Mouse (Mus musculus): Measurements from ENCODE around the gene Srl. TPM values are rescaled to one million over a fixed set of nuclear protein-coding genes. Genes with fewer than 3 reads are reported as not detected.

Gene Srl
- total RNA-seq, 4 experiments from 2014 or later = 5.5 to 10.2 (median 5.9) TPM

GRCm38 (mm10) chr16:4473231-4473630, 68.4 kb downstream of the Srl start:
- no peak for DNase-seq

- DNase-seq = no peak
Measured at GRCm38 (mm10) chr16:4472687-4473086, 68.9 kb downstream of the Srl start.

DNA sequence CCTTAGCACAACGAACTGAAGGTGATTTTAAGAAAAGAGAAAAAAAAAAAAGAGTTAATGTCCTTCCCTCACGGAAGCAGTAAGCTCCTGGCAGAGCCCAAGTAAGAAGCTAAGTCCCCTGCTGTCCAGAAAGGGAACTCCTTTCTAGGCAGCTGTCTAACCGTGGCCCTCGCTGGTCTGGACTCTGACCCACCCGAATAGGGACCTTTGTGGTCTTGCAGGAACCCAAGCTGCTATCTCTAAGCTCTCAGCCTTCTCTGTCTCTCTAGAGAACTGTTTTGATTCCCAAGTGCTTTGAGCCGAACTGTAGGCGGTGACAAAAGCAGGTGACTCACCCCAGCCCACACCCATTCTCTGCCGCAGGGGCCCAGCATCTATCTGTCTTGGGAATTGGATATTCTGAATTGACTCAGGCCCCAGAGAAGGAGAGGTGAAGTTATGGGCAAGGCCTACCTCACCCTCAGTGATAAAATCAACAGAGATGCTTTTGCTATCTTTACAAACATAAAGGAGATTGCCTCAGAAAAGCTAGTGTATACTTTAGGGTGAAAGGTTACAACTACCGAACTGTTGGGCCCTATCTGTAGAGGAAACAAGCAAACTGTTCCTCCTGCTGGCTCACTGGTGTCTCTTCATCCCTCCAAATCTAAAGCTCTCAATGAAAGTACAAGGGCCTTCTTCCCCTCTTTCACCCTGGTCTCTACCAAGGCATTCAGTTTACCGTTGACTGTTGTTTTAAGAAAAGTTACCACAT, 71.8 kb downstream of the Srl start:
- no peak for DNase-seq

DNA sequence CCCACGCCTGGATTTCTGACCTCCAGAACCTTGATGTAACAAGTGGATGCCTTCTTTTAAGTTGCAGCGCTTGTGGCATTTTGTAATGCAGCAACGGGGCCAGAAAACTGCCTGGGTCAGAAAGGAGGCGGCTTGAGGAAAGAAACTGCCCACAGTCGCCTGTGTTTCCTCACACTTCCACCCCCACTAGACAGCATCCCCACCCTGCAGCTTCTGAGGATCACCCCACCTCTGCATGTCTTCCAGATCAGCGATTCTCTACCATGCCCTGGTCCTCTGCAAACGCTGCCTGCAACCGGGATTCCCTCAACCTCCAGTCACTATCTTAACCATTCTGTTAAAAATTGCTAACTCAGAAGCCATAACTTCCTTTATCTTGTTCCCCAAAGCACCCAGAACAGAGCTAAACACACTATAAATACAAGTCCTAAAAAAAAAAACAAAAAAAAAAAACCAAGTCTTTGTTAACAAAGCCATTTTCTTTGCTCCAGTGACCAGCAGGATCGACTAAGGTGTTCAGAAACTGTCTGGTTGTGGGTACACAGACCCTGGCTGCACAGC, 77.0 kb downstream of the Srl start:
- no peak for DNase-seq

DNA sequence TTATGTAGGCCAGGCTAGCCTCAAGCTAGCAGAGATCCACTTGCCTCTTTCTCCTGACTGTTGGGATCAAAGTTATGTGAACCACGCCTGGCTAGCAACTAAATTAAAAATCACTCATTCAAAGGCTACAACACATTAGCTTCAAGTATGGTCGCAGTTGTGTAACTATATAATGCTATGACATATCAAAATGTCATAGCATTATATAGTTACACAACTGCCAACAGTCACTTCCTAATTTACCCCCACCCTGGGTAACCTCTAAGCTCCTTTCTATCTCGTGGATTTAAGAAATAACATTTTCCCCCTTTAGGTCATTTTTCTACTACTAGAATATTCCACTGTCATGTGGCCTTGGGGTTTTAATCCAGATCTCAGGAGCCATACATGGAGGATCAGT, 83.7 kb downstream of the Srl start:
- DNase-seq = no peak

- DNase-seq = no peak
Measured at GRCm38 (mm10) chr16:4456391-4456790, 85.2 kb downstream of the Srl start.

DNA sequence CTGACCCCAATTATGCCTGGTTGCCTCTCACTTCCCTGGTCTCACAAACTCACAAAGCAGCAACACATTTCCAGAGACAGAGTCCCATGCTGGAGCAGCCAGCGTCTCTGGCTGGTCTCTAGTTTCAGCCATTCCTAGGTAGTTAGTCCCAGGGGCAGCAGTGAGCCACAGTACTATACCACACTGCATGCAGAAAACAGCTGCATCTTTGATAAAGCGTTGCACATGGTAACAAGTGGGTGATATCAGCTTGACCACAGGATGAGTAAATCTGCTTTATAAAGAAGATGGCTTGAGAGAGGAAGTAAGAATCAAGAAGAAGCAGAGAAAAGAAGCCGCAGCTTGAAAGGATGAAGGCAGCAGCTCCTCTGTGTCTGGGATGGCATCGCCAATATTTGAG, 85.9 kb downstream of the Srl start:
- DNase-seq = no peak

- no peak for DNase-seq
Measured at GRCm38 (mm10) chr16:4454563-4454962, 87.1 kb downstream of the Srl start.

- DNase-seq = no peak
Measured at GRCm38 (mm10) chr16:4449418-4449817, 92.2 kb downstream of the Srl start.

GRCm38 (mm10) chr16:4448235-4448634, 93.4 kb downstream of the Srl start:
- DNase-seq = no peak

- DNase-seq = no peak
Measured at GRCm38 (mm10) chr16:4446395-4446794, 95.2 kb downstream of the Srl start.

DNA sequence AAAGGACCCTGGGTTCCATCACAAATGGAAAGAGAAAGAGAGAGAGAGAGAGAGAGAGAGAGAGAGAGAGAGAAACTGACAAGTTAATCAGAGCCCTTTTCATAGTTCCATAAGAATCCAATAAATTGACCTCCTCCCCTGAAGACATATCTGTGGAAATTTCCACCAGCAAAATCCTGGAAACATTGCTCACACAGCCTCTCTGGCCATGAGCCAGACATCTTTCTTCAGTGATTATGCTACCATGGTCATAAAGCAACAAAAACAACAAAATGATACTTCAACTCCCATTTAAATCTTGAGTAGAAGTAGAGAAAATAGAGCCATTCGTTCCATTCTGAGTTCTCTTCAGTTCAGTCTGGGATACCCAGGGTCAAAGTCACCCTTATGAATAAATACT, 97.2 kb downstream of the Srl start:
- no peak for DNase-seq

DNA sequence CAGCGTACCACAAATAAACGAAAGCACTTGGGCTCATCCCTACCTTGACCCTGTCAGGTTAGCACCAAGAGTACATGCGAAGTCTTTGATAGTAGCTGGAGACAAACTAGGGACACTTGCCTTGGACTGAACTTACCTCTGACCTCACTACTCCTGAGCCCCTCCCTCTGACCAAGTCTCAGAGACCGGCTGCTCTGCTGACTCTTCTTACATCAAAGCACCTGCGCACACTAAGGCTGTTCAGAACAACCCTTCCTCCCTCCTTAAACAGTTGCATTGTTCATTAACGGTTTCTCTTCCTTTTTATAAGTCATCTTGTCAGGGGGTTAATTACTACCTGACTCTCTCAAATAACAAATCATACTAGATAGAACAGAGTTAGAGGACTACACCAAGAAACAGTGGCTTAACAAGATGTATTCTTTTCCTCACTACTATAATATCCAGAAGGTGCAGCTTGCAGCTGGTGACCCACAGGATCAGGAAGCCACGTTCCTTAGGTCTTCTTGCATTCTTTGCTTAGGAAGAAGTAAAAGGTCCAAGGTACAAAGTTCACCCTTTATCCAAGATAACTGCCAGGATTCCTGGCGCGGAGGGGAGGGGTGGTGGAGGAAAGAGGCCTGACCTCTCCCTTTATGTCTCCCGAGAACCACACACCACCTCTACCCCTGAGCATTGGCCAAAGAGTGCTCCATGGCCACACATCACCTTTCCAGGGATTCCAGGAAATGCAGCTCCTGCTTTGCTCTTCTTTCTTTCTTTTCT, 102.1 kb downstream of the Srl start:
- DNase-seq = no peak

DNA sequence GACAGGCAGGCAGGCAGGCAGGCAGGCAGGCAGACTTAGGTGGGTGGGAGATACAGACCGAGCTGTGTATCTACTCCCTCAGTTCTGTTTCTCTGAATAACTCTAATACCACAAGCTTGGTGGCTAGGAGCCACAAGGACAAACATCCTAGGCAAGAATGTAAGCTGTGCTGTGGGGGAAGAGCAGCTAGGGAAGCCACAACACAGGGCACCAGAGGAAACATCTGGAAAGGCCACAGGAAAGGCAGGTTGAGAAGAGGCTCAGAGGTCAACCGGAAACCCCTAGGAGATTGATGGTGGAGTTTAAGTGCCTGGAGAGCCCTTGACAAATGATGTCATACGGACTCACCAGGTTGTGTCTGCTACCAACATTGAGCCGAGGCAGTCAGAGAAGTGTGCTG, 104.9 kb downstream of the Srl start:
- no peak for DNase-seq

DNA sequence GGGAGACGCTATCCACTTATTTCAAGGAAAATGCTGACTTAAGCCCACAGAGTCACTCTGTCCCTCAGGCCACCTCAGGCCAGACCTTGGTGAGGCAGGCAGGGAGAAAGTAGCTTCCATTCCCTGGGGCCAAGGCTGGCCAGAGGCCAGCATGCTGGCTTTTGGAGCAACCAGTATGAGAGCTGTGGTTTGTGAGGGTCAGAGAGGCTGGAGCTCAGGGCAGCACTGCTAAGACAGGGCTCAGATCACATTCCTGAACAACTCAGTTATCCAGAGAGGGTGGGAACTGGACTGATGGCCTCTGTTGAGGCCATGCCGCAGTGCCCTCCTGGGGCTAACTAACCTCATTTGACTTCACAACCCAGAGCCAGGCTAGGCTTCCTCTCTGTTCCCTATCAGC, 106.2 kb downstream of the Srl start:
- peak; percentile 53 for DNase-seq

DNA sequence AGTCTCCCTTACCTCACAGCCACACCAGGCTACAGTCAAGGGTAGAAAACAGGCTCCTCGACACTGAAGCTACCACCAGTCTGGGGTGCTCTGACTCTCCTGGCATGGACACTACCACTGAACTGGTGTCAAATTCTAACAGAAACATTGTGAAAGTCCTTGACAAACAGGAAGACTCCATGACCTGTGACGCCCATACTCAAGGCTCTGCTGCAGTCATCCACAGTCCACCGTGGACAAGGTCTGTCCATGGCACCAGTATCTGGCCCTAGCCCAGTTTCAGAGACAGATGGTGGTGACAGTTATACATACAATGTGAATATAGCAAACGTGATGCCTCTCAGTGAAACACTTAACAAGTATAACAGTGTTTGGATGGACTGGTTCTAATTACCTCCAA, 109.8 kb downstream of the Srl start:
- DNase-seq = no peak

DNA sequence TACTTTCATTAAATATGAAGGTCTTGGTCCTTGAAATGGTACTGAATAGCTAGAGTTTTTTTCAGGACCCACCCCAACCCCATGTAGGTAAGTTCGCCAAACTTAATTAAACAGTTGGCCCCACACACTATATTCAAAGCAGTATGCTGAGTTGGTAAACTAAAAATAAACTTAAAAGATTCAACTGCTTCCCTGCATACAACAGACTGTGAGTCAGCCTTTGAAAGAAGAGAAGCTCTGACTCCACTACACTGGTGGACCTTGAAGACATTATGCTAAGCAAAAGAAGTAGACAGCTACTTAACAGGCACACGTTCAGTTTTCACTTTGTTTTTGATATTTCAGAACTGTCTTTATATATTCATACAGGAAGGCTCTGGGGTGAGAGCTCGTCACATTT, 110.6 kb downstream of the Srl start:
- no peak for DNase-seq

DNA sequence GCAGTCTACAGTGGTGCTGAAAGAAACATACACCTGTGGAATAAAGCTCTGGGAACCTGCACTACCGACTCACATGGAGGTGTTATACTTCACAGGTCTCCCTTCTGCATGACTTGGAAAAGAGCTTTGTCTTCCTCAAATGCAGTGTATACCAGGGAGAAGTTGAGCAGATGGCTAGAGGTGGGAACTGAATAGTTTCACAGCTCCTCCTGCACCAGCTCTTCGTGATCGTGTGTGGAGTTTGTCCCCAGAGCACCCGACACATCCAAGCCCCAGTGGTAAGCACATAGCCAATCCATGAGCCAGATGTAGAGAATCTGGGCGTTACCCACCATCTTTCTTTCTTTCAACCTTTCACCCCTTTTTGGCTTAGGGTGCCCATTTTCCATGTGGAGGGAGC, 111.4 kb downstream of the Srl start:
- no peak for DNase-seq

Other genes with a start within 250 kb of the Srl start
- gene Adcy9, start 121.3 kb downstream of the Srl start, total RNA-seq (2022) = 10 to 100 TPM; 62.8 to 84.2 (median 72.6) TPM
- 10 to 100 TPM in 1 of 4 experiments, 1 to 10 TPM in 3; 6.1 to 10.8 (median 7.6) TPM for gene Tfap4, start 18.0 kb upstream of the Srl start, total RNA-seq (2022)
- 10 to 100 TPM; 14.6 to 28.9 (median 23.8) TPM for gene Glis2, start 52.9 kb upstream of the Srl start, total RNA-seq (2022)
- 100 to 1,000 TPM in 2 of 4 experiments, 10 to 100 TPM in 2; 81.7 to 124 (median 102) TPM for gene Pam16, start 83.2 kb upstream of the Srl start, total RNA-seq (2022)
- 10 to 100 TPM; 10.1 to 16.9 (median 11.1) TPM for gene Vasn, start 98.1 kb upstream of the Srl start, total RNA-seq (2022)
- gene Dnaja3, start 98.2 kb upstream of the Srl start, total RNA-seq (2022) = 100 to 1,000 TPM; 107 to 132 (median 117) TPM
- 10 to 100 TPM; 23.1 to 41.9 (median 36.7) TPM for gene Coro7, start 138.0 kb upstream of the Srl start, total RNA-seq (2022)
- 1 to 10 TPM; 2.3 to 9.0 (median 4.8) TPM for gene Nmral1, start 177.5 kb upstream of the Srl start, total RNA-seq (2022)
- 100 to 1,000 TPM in 1 of 4 experiments, 10 to 100 TPM in 3; 89.6 to 120 (median 94.1) TPM for gene Hmox2, start 184.5 kb upstream of the Srl start, total RNA-seq (2022)
- 100 to 1,000 TPM; 120 to 148 (median 143) TPM for gene Cdip1, start 248.5 kb upstream of the Srl start, total RNA-seq (2022)

Data from adrenal gland, adult 8-10 months (tissue).